31 mouse cellular contexts compared by ENCODE assay signal in the genomic region with DNA sequence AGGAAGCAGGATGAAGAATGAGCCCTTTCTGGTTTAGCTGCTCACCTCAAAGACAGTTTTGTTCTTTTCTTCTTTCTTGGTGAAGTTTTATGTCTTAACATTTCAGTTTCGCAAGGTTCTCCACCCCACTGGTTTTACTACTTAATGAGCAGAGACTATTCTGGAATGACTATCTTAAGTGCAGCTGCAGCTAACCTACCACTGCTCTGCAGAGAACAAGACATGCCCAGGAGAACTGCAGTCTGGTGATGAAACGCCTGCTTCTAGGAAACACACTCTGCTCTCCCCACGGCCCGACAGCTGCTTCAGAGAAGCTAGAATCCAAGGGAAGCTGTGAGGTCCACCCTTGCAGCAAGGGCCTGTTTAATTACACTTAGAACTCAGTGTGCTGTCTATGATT.
DNase-seq lines count a peak whose midpoint lies in the region; ATAC-seq and TF ChIP-seq lines count a peak whose summit lies in the region.
"Had no signal": no experiment of that assay in that cellular context is flagged by ENCODE, and none has a peak within 500 bp of the region (broad histone marks: within the 10 kb centered on the region; RNA-seq: fewer than 3 reads in every experiment).

No protein-coding gene starts in this region.

- POLR2A ChIA-PET in Patski (lab: Charles Lee) = no interaction called here

- ATAC-seq in hindbrain, embryonic 13.5 days (ENCODE audit: low FRiP score) = no peak
- no peak for ATAC-seq in hindbrain, embryonic 16.5 days
- ATAC-seq in limb, embryonic 15.5 days (ENCODE audit: insufficient number of reproducible peaks, low FRiP score, low TSS enrichment, low read depth) = no peak
- ATAC-seq in Patski = peak; percentile 53
- ATAC-seq: forebrain, embryonic 16.5 days; liver, embryonic 12.5 days; liver, postnatal 0 days had no signal

- H3K4me1 ChIP-seq in hindbrain, embryonic 13.5 days (replicated peaks) = peaks cover 38% of the 10 kb centered on the region
- peaks cover 3% of the 10 kb centered on the region; the same call in 1 of the 2 replicates for H3K4me1 ChIP-seq in hindbrain, embryonic 16.5 days (ENCODE audit: control insufficient read depth, insufficient read depth, low read depth, low read length)
- peaks cover 36% of the 10 kb centered on the region for H3K4me1 ChIP-seq in limb, embryonic 15.5 days
- peaks cover 65% of the 10 kb centered on the region for H3K4me1 ChIP-seq in limb, embryonic 10.5 days

- H3K36me3 ChIP-seq in hindbrain, embryonic 13.5 days = peaks cover 7% of the 10 kb centered on the region; the same call in 1 of the 2 replicates
- H3K36me3 ChIP-seq in hindbrain, embryonic 16.5 days (ENCODE audit: control insufficient read depth, insufficient read depth, low read length) = no peaks in the 10 kb centered on the region
- no peaks in the 10 kb centered on the region for H3K36me3 ChIP-seq in limb, embryonic 15.5 days
- peaks cover 44% of the 10 kb centered on the region for H3K36me3 ChIP-seq in limb, embryonic 10.5 days
- H3K36me3 ChIP-seq: hindbrain, embryonic 15.5 days; liver, embryonic 12.5 days; stomach, embryonic 15.5 days had no signal

- WGBS in hindbrain, embryonic 13.5 days = 71% methylated on average over 4 of the region's 4 CpGs
- WGBS in hindbrain, embryonic 16.5 days = 57% methylated on average over 4 of the region's 4 CpGs
- 26% methylated on average over 4 of the region's 4 CpGs for WGBS in limb, embryonic 15.5 days
- 60% methylated on average over 4 of the region's 4 CpGs for WGBS in limb, embryonic 10.5 days

- CTCF ChIA-PET in Patski (lab: Charles Lee) = interaction anchor here (0.7 to 2.4 kb wide), 3 partner anchors 8 to 63 kb away, joined by 3 to 6 read pairs (median 3); no protein-coding TSS in a partner anchor

- in situ Hi-C loops in Patski (cut with MboI; ENCODE audit: low pct_unique_long_range_greater_than_20kb) = no loop called here

- no peak for DNase-seq in limb, embryonic 10.5 days (ENCODE audit: low spot score)
- DNase-seq in Patski (ENCODE audit: low read depth, low spot score) = no peak
- peak; percentile 47 for DNase-seq in skeletal muscle tissue, adult 2 months (ENCODE audit: low read depth, low spot score)
- no peak for DNase-seq in heart, adult 9 months (ENCODE audit: low spot score in 2 of 2)
- DNase-seq in T-cell, adult 2 months (ENCODE audit: low spot score) = no peak
- DNase-seq: adrenal gland, postnatal 10 days; cerebellum, adult 9-10 months; gastrocnemius, adult 2 months; gastrocnemius, postnatal 36 days; heart, adult 2 months; heart, postnatal 10 days; kidney, postnatal 10 days; liver, postnatal 0 days; retina, postnatal 1 day; right cerebral cortex, postnatal 14 days; thymus, adult 18-20 months; thymus, postnatal 25 days had no signal

- no peak overlapping the region for H3K9ac ChIP-seq in hindbrain, embryonic 13.5 days
- H3K9ac ChIP-seq in hindbrain, embryonic 16.5 days (ENCODE audit: low read depth, low read length) = no peak overlapping the region
- H3K9ac ChIP-seq in limb, embryonic 15.5 days = no peak overlapping the region
- H3K9ac ChIP-seq: embryonic facial prominence, embryonic 13.5 days; heart, embryonic 13.5 days; hindbrain, embryonic 15.5 days; limb, embryonic 13.5 days; liver, embryonic 12.5 days; liver, postnatal 0 days; midbrain, embryonic 12.5 days; stomach, embryonic 15.5 days had no signal

- H3K9me3 ChIP-seq in hindbrain, embryonic 13.5 days = no peaks in the 10 kb centered on the region
- H3K9me3 ChIP-seq in hindbrain, embryonic 16.5 days (ENCODE audit: control insufficient read depth, low read length) = no peaks in the 10 kb centered on the region
- H3K9me3 ChIP-seq in limb, embryonic 15.5 days = no peaks in the 10 kb centered on the region
- H3K9me3 ChIP-seq in limb, embryonic 10.5 days (replicated peaks) = no peaks in the 10 kb centered on the region
- H3K9me3 ChIP-seq: embryonic facial prominence, embryonic 13.5 days; heart, embryonic 13.5 days; hindbrain, embryonic 15.5 days; limb, embryonic 13.5 days; liver, embryonic 12.5 days; megakaryocyte, embryonic 14.5 days; midbrain, embryonic 12.5 days; stomach, embryonic 15.5 days had no signal

- no peak overlapping the region for H3K4me2 ChIP-seq in hindbrain, embryonic 13.5 days
- no peak overlapping the region for H3K4me2 ChIP-seq in hindbrain, embryonic 16.5 days (ENCODE audit: low read length)
- H3K4me2 ChIP-seq in limb, embryonic 15.5 days = no peak overlapping the region
- H3K4me2 ChIP-seq: embryonic facial prominence, embryonic 13.5 days; heart, embryonic 13.5 days; hindbrain, embryonic 15.5 days; limb, embryonic 13.5 days; liver, embryonic 12.5 days; midbrain, embryonic 12.5 days; stomach, embryonic 15.5 days had no signal

- TF ChIP-seq CTCF in Patski (IDR thresholded peaks at IDR 0.05) = no peak

- H3K27me3 ChIP-seq in hindbrain, embryonic 13.5 days = no peaks in the 10 kb centered on the region
- no peaks in the 10 kb centered on the region for H3K27me3 ChIP-seq in hindbrain, embryonic 16.5 days (replicated peaks; ENCODE audit: control insufficient read depth, insufficient read depth, low read length)
- H3K27me3 ChIP-seq in limb, embryonic 15.5 days = no peaks in the 10 kb centered on the region
- no peaks in the 10 kb centered on the region for H3K27me3 ChIP-seq in limb, embryonic 10.5 days (ENCODE audit: low read depth, poor library complexity, severe bottlenecking)
- no peaks in the 10 kb centered on the region for H3K27me3 ChIP-seq in Patski
- H3K27me3 ChIP-seq: embryonic facial prominence, embryonic 13.5 days; heart, embryonic 13.5 days; hindbrain, embryonic 15.5 days; limb, embryonic 13.5 days; liver, embryonic 12.5 days; megakaryocyte, embryonic 14.5 days; midbrain, embryonic 12.5 days; stomach, embryonic 15.5 days had no signal

- 0 out of 2 replicates have a peak overlapping the region, but pooled peaks have one; percentile 14 for H3K27ac ChIP-seq in hindbrain, embryonic 13.5 days
- H3K27ac ChIP-seq in hindbrain, embryonic 16.5 days (ENCODE audit: low read depth, low read length) = no peak overlapping the region
- H3K27ac ChIP-seq in limb, embryonic 15.5 days = peak overlapping the region; percentile 54; the same call in 1 of the 2 replicates
- H3K27ac ChIP-seq in limb, embryonic 10.5 days = no peak overlapping the region
- H3K27ac ChIP-seq: embryonic facial prominence, embryonic 13.5 days; gastrocnemius, adult 2 months; heart, adult 2 months; heart, embryonic 13.5 days; hindbrain, embryonic 15.5 days; layer of hippocampus, adult 2 months; left cerebral cortex, adult 2 months; limb, embryonic 13.5 days; liver, embryonic 12.5 days; midbrain, embryonic 12.5 days; stomach, embryonic 15.5 days had no signal

- no peak overlapping the region for H3K4me3 ChIP-seq in hindbrain, embryonic 13.5 days
- H3K4me3 ChIP-seq in hindbrain, embryonic 16.5 days (ENCODE audit: low read length) = no peak overlapping the region
- H3K4me3 ChIP-seq in limb, embryonic 15.5 days = no peak overlapping the region
- no peak overlapping the region for H3K4me3 ChIP-seq in limb, embryonic 10.5 days
- H3K4me3 ChIP-seq: embryonic facial prominence, embryonic 13.5 days; gastrocnemius, adult 2 months; heart, adult 2 months; heart, embryonic 13.5 days; hindbrain, embryonic 15.5 days; layer of hippocampus, adult 2 months; left cerebral cortex, adult 2 months; limb, embryonic 13.5 days; liver, embryonic 12.5 days; midbrain, embryonic 12.5 days; stomach, embryonic 15.5 days had no signal

Comparison
In these comparisons a context has a peak if more than half of its experiments do, and no peak if none do; other contexts are left out.
1. H3K27ac ChIP-seq: peak in hindbrain, embryonic 13.5 days (single experiment) and limb, embryonic 15.5 days (single experiment); none in hindbrain, embryonic 16.5 days (single experiment) and limb, embryonic 10.5 days (single experiment).